Mouse (Mus musculus): ENCODE results near the gene E330009J07Rik.

- TF ChIP-seq POLR2A (IDR thresholded peaks at IDR 0.05; ENCODE audit: extremely low read depth, insufficient read depth, low read length) (no peak), CTCF (IDR thresholded peaks at IDR 0.05; ENCODE audit: low read depth, low read length) (peak; percentile 64)
These were observed 42.7 kb downstream of the E330009J07Rik start for GRCm38 (mm10) chr6:40393213-40393612.

Data from liver, adult 2 months (tissue).